Mouse (Mus musculus): ENCODE data around the gene Ube2f. TPM values are rescaled to one million over a fixed set of nuclear protein-coding genes. Genes with fewer than 3 reads are reported as not detected.

The Ube2f gene
- 38.3 and 39.0 TPM in 2 replicates for polyA plus RNA-seq (2012; rRNA removed)

DNA sequence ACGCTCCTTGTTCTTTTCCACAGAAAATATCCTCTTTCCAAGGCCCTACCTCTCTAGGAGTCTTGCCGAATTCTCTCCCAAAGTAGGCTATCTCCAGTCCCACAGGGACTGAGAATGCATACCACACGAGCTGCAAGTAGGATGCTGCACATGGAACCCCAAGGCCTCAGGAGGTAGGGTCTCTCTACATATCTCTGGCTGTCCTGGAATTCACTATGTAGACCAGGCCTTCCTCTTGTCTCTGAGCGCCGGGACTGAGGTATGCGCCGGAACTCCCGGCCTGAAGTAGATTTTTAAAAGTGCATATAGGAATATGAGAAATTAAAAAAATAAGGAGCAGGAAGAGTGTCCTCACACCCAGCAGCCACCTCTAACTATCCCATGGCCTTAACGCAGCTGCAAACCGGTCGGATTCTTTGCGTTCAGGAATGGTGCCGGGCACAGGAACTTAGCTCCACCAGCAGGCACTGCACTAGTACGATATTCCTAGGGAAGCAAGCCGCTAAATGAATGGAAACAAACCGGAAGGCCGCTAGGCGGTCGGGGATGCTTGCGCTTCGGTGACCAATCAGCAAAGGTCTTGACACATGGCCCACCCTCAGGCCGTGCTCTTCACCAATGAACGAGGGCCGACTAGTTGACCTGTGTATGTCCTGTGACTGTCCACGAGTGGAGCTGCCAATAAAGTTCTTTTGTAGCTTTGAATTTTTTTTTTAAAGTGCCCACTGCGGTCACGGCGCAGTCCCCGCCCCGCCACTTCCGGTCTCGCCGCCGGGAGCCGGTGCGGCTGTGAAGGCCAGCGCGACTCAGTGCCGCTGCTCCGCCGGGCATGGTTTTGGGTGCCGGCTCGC, at the start of gene Ube2f:
Gene Ube2f, plus strand, starts transcription at position 741 of the 851 bp plus-strand sequence.
- WGBS: 1% methylated on average over 43 of the region's 43 CpGs
- peak; percentile 92 for DNase-seq (ENCODE audit: low read depth, low spot score)

DNA sequence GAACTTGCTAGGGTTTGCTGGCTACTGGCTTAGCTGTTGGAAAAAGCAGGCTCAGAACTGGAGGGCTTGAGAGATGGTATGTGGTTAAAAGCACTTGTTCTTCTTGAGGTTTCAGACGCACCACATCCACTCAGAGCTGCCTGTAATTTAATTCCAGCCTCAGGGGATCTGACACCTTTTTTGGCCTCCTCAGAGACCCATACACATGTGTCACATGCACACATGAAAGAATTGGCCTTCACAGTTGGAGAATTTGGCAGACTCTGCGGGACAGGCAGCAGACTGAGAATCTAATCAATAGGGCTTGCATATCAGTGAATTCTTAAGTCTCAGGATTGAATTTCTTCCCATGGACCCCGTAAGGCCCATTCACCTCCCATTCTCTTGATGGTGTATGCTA, 49.0 kb upstream of the Ube2f start:
- WGBS: 79% methylated on average over 3 of the region's 3 CpGs
- DNase-seq (ENCODE audit: low read depth, low spot score): no peak

DNA sequence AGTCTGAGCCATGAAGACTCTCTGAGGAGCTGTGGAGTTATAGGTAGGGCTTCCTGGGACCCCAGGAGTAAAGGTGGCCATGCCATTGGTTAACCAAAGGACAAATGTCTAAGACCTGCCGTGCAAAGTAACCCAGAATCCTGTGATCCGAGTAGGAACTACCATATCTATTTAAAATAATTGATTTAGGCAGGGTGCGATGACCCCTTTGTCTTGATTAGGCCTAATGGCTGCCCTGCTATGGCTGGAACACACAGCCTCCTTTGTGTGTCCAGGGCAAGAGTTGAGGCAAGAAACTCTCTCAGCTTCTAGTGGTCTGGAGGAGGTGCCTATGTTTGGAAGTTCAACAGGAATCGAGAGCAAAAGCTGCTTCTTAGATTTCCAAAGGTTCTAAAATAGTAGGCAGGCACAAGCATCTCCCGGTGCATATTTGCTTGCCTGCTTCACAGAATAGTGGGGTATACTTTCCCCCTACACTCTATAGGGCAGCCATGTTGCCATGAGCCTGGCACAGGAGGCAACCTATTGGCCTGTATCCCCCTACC, 45.8 kb upstream of the Ube2f start:
- 88% methylated on average over 5 of the region's 5 CpGs for WGBS
- no peak for DNase-seq (ENCODE audit: low read depth, low spot score)

DNA sequence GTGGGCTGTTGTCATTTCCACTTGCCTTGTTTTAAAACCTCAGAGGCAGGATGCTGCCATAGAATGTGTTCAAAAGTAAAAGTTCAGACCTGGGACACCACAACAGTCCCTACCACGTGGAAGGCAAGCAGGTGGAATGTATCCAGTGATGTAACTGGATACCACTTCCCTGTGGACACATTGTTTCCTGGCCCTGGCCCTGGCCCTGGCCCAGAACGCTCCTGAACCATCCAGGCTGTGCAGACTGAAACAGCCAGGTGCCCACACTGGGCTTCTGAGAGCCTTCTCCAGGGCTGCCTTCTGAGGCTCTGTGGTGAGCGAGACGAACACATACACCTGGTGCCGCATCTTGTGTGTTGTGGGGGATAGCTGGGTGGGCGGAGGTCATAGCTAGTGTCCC, 44.5 kb upstream of the Ube2f start:
- WGBS: 84% methylated on average over 6 of the region's 6 CpGs
- no peak for DNase-seq (ENCODE audit: low read depth, low spot score)

DNA sequence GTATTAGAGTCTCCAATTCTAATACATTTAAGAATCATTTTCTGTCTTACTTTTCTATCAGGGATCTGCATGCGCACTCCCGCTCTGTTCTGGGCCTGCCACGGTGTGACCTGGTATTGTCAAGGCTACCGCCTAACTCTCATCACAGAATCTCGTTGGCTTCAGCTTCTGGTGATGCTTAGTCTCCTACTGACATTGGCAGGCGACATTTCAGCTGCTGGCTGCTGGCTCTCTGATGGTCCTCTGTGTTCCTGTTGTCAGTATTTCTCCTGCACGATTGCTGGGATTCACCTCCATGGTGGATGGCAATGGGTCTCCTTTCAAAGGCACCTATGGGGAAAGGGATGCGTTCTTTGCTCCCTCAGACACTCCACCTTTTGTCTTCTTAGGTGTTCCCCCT, 43.8 kb upstream of the Ube2f start:
- DNase-seq (ENCODE audit: low read depth, low spot score): no peak
- 87% methylated on average over 8 of the region's 8 CpGs for WGBS

DNA sequence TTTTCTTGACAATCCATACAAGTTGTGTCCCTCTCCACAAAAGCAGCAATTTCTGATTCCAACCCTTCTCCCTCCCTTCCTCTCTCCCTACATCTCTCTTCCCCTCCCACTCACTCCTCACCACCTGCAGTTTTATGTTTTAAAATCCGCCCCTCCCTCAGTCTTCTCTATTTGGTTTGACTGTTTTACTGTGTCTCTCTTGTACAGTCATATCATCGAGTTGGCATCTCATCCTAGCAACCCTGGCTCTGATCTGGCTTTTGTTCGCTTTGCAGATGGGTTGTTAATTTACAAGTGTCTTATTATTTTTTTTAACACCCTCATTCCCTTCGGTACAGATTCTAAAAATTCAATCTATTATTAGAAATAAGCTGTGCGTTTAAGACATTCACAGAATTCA, 43.2 kb upstream of the Ube2f start:
- 41% methylated on average over 5 of the region's 5 CpGs for WGBS
- no peak for DNase-seq (ENCODE audit: low read depth, low spot score)

DNA sequence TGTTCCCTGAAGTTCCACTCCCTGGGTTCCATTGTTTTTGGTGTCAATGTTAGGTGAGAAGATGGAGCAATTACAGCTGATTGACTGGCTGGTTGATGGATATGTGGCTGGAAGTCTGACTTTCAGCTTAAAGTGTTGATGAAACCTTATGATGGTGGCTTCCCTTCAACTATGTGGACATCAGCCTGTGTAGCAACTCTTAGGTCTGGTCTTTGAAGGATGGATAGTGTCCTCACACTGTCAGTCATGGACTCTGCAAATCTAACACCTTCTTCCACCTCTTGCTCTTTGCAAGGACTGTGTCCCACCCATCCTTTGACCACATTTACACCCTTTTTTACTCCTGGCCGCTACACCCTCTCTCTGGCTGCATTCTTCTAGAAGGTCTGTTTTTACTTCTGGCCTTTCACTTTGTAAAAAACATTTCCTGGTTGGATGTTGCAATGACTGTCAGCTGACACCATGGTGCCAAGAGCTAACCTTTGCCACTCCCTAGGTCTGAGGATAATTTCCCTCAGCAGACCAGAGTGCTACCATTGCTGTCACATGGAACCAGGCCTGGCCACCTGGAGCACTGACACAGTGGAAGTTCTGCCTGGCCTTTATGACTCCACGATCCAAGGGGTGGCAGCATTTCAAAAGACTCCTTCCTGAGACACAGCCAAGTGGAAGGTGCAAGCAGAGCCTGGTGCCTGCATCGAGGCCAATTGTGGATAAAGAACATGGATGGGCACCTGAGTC, 42.6 kb upstream of the Ube2f start:
- peak; percentile 63 for DNase-seq (ENCODE audit: low read depth, low spot score)
- 29% methylated on average over 3 of the region's 3 CpGs for WGBS

DNA sequence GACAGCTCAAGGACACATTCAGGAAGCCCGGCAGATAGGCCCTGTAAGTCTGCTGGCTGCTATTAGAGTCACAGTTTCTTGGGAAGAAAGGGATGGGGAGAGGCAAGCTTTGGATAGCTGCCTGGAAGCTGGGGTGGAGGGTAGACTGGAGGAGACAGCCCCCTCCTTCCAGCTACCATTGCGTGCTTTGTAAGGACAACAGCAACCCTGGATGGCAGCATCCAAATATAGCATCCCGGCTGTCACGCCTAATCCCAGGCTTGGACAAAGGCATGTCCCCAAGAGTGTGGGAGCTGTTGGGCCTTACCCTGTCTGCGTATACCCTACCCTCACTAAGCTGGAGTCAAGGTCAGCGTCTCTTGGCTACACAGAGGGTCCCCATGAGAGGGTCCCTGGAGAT, 40.8 kb upstream of the Ube2f start:
- DNase-seq (ENCODE audit: low read depth, low spot score): no peak
- WGBS: 82% methylated on average over 6 of the region's 6 CpGs

DNA sequence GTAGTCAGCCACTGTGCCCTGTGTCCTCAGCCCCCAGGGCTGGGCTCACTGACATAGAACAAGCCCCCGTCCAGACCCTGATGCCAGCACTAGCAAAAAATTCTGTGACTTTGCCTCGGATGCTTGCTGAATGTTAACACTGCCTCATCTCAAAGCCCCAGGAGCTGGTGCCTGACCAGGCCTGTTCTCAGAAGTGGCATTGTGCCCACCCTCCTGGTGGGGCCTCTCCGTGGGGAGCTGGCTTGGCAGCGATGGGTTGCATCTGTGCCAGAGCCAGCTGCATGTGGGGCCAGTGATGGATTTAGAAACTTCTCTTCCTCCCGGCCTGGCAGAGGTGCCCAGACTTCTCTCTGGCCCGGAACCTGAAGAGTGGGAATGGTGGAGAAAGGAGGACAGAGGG, 40.3 kb upstream of the Ube2f start:
- DNase-seq (ENCODE audit: low read depth, low spot score): no peak
- WGBS: 76% methylated on average over 6 of the region's 6 CpGs

DNA sequence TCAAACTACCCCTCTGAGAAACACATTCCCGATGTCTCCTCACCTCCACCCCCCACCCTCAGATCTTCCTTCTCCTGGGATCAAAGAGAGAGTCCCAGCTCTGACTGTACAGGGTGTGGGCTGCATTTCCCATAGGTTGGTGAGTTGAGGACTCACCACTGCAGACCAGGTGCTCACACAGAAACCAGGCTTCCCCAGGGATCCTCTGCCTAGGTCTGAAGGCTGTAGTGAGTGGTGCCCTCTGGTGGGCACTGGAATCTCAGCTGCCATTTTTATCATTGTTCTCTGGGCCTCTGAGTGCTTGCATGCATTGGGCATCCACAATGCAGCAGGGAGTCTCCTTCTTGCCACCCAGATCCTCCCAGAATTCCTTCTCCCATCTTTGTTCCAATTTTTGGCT, 39.0 kb upstream of the Ube2f start:
- DNase-seq (ENCODE audit: low read depth, low spot score): peak; percentile 44

DNA sequence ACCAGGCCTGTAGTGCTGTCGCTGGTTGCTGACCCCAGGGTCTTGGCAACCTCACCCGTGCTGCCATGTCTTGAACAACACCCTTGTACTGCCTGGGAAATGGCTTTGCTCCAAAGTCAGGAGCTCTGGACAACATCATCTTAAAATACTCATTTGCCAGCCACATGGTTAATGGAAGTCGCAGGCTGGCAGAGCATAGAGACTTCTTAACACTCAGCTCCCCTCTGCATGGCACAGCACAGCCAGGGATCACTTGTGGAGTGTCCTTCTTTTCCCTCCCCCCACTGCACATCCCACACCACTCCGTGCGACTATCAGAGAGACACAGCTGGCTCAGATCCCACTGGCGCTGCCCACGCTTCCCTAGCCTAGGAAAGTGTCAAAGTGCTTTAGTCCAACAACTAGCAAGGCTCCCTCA, 38.5 kb upstream of the Ube2f start:
- DNase-seq (ENCODE audit: low read depth, low spot score): no peak
- 67% methylated on average over 7 of the region's 7 CpGs for WGBS

More for the DNA sequence above, 39.0 kb upstream of the Ube2f start:
- 59% methylated on average over 1 of the region's 1 CpGs for WGBS

DNA sequence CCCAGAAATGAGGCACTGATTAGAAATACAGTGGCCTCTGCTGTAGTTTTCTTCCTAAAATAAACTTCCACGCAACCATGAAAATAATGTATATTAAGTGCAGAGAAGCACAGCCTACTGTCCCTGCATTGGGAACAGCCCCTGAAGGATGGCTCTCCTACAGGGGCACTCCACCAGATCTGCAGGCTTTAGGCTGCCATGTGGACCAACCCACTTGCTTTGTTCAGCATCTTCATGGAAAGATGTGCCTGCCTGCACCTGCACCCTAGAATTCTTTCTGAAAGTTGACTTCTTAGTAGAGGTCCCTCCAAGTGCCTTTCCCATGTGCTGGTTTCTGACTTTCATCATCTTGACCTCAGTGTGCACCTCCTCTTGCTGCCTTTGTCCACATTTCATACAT, 34.8 kb upstream of the Ube2f start:
- no peak for DNase-seq (ENCODE audit: low read depth, low spot score)
- WGBS: 94% methylated on average over 1 of the region's 1 CpGs

DNA sequence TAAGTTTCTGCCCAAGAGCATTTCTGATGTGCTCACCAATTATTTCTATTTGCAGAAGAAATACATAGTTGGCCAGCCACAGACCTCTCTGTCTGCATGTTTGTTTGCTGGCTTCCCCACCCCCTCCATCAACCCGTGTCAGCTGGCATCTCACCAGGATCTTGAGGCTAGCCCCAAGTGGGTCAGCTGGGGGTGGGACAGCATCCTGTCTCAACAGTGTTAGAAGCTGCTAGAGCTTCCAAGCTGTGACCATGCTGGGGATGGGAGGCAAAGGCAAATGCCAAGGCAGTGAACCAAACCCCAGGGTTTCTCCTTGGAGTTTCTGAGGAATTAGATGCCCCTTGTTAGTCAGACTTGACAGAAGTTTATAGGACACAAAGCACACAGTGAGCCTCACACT, 34.1 kb upstream of the Ube2f start:
- 7% methylated on average over 1 of the region's 1 CpGs for WGBS
- DNase-seq (ENCODE audit: low read depth, low spot score): no peak

DNA sequence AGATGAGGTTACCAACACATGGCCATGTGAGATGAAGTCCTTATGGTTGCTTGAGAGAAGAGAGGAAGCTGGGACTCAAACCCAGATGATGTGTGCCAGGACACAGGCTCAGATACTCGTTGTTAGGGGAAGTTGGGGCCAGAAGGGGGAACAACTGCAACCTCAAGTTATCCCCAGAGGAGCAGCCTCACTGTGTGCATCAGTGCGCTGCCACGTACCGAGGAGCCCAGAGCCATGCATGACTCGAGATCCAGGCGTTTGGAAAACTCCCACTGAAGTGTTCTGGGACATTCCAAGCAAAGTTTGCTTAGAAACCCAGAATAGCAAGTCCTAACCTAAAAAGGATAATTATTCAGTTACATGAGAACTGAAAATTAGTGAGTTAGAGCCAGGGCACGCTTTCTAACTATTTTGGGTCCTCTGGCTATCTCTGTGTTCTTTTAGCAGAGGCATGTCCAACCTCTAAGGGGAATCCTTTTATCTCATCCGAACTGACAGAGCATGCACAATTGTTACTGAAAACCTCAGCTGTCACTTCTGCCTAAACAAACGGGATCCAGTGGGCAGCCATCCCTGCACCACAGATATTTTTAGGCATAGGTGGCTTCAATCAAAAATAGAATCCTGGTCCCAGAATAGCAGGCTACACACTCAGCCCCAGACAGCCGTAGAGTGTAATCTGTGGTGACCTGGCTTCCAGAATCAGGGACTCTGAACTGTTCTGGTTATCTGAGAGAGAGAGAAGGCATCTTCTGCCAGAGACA, 33.4 kb upstream of the Ube2f start:
- 51% methylated on average over 10 of the region's 10 CpGs for WGBS
- no peak for DNase-seq (ENCODE audit: low read depth, low spot score)

DNA sequence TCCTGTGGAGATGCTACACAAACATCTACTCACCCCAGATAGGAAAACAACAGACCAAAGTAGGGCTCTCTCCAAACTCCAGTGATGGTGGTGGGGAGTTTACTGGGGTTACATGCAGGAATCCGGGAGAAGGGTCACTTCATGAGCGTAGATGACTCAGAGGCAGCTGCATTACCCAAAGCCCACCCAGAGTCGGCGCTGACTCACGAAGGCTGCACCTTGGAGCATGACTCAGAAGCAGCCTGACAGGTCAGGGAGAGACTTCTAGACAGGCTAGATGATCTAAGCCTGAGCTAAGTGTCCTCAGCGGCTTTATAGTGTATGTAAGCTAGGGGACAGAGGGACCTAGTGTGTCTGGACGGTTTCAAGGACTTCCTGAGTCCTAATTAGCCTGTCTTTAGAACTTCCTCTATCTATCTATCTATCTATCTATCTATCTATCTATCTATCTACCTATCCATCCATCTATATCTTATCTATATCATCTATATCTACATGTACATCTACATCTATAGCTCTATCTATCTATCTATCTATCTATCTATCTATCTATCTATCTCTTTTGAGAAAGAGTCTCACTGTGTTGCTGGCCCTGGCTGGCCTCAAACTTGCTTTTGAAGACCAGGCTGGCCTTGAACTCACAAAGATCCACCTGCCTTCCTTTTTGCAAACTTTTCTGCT, 30.3 kb upstream of the Ube2f start:
- WGBS: 72% methylated on average over 7 of the region's 7 CpGs
- no peak for DNase-seq (ENCODE audit: low read depth, low spot score)

DNA sequence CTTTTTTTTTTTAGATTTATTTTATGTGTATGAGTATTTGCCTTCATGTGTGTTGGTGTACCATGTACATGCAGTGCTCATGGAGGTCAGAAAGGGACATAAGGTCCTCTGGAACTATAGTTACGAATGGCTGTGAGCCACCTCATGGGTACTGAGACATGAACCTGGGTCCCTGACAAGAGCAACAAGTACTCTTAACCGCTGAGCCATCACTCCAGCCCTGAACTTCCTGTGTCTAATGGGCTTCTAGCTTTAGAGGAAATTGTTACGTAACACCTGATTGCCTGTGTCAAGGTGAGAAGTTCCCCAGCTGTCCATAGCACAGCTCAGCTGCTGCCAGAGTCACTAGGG, 29.8 kb upstream of the Ube2f start:
- WGBS: 64% methylated on average over 3 of the region's 3 CpGs
- no peak for DNase-seq (ENCODE audit: low read depth, low spot score)

DNA sequence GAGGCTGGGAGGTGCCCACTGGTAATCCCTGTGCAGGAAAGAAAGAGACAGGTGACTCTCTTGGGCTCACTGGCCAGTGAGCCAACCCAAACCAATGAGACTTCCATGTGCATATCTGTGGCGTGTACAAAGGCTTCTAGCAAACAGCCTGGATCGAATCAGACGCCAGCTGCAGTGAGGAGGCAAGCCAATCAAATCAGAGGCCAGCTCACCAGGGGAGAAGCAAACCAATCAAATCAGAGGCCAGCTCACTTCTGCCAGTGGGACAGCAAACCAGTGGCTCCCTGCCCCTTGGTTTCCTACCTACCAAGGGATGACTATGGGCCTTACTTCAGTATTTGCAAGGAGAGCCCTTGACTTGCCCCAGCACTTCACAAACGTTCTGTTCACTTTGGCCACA, 23.5 kb upstream of the Ube2f start:
- DNase-seq (ENCODE audit: low read depth, low spot score): no peak
- 73% methylated on average over 4 of the region's 4 CpGs for WGBS

DNA sequence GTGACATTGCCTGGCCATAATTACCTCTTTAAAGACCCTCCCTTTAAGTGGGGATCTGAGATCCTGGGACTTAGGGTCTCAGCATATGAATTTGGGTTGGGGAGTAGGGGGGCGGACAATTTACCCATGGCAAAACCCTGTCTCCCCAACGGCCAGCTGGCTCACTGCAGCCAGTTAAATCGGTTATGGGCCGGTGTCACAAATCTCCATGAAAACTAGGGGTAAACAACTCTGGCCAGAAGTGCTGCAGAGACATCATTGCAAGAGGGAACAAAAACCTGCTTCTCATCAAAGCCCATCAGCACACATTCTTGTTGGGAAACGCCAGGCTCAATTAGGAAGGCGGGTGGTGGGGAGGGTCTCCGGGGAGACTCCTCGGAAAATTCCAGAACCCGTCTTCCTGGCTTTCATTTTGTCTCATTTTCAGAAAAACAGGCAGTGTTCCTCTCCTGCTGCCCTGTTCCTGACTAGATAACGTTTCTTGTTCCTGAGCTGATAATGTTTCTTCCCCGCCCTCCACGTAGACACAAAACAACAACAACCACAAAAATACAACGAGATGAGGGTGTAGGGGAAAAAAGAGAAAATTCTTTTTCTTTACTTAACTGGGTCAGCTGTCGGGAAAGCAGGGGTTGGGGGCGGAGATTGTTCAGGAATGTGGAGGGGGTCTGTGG, 22.6 kb upstream of the Ube2f start:
- no peak for DNase-seq (ENCODE audit: low read depth, low spot score)
- 54% methylated on average over 15 of the region's 15 CpGs for WGBS

DNA sequence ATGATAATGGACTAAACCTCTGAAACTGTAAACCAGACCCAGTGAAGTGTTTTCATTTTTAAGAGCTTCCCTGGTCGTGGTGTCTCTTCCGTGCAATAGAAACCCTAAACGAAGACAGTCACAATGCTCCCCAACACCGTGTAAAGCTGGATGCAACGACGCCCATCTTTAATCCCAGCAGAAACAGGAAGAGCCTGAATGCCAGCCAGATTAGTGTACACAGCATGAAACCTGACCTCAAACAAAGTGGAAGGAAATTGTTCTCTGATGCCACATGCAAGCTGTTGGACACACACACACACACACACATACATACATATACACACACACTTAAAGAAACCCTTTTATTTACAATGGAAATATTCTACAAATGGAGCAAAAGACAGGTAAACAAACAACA, 19.0 kb upstream of the Ube2f start:
- no peak for DNase-seq (ENCODE audit: low read depth, low spot score)
- WGBS: 50% methylated on average over 6 of the region's 6 CpGs
